Mouse (Mus musculus): ENCODE data around the gene Hdgfl2. TPM values are rescaled to one million over a fixed set of nuclear protein-coding genes. Genes with fewer than 3 reads are reported as not detected.

The Hdgfl2 gene
- 53.5 and 57.9 TPM in 2 replicates for polyA plus RNA-seq (2015; fragmentation: Nextera tagmentation; extraction: Ambion mirVana)

GRCm38 (mm10) chr17:56078880-56079795 lies at the start of gene Hdgfl2:
TSS of gene Hdgfl2 (plus strand) at chr17:56079634.

GRCm38 (mm10) chr17:56036176-56036900 lies 43.1 kb upstream of the Hdgfl2 start, which contains the start of gene Sh3gl1:
TSS of gene Sh3gl1 (minus strand) at chr17:56036635.

GRCm38 (mm10) chr17:56040030-56040856 lies 39.2 kb upstream of the Hdgfl2 start, which contains the start of gene Chaf1a:
TSS of gene Chaf1a (plus strand) at chr17:56040439.

GRCm38 (mm10) chr17:56074827-56075208 lies 4.6 kb upstream of the Hdgfl2 start, which contains the start of gene Ubxn6:
TSS of gene Ubxn6 (minus strand) at chr17:56075028.

GRCm38 (mm10) chr17:56109219-56110051 lies 30.0 kb downstream of the Hdgfl2 start, which contains the start of gene Plin4:
TSS of gene Plin4 (minus strand) at chr17:56109803.

DNA sequence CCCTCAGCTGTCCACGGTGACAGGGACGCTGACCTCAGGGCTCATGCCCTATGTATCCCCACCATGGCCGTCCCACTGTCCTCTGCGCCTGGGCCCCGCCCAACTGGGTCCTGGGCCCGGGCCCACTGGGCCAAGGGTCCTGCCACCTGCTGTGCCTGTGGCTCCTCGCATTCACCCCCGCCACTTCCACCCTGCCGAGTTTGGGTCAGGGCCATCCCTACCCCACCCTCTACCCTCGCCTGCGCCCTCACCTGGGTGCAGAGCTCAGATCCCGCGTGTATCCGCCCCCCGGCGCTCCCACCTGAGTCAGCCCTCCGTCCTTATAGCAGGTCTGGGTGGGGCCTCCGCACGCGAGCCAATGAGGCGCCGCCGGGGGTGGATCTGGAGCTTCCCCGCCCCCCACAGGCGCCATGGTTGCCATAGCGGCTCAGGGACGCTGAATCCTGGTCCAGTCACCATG lies 37.8 kb downstream of the Hdgfl2 start, which contains the start of gene Plin5:
TSS of gene Plin5 (minus strand) at position 346 of the 460 bp plus-strand sequence.

GRCm38 (mm10) chr17:56121826-56122225 lies 42.4 kb downstream of the Hdgfl2 start, which contains the start of gene Lrg1:
TSS of gene Lrg1 (minus strand) at chr17:56122001.

DNA sequence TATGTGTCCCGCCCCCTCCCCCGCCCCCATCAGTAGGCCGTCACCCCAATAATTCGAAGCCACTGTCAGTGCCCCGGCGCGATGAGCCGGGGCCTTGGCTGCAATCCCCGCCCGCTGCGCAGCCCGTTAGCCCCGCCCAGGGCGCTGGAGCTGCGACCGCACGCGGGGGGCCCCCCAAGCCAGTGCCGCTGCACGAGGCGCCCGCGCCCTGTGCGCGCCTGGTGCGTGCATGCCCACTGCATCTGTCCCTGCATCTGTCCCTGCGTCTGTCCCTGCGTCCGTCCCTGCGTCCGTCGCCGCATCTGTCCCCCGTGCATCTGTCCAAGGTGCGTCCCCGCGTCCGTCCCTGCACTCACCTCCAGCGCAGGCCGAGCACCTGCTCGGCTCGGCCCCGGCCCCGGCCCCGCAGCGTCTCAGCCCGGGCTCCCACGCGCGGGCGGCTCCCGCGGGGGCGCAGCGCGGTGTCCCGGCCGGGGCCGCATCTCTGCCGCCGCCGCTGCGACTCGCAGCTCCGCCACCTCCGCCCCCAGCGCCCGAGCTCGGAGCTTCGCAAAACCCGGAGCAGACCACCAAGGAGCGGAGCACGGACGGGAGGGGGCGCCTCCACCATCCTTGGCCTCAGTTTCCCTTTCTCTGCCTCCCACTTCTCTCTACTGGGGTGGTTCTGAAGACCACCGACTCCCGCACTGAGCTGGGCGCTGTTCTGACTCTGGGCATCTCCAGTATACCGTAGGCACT lies 60.6 kb downstream of the Hdgfl2 start, which contains the start of gene Sema6b:
TSS of gene Sema6b (minus strand) at position 486 of the 738 bp plus-strand sequence.

Other genes with a start within 250 kb of the Hdgfl2 start
- gene Zfp119a, start 200.7 kb upstream of the Hdgfl2 start, polyA plus RNA-seq (2015; fragmentation: Nextera tagmentation; extraction: Ambion mirVana): 5.5 and 6.0 TPM in 2 replicates
- gene Zfp959, start 187.5 kb upstream of the Hdgfl2 start, polyA plus RNA-seq (2015; fragmentation: Nextera tagmentation; extraction: Ambion mirVana): 7.9 and 8.5 TPM in 2 replicates
- gene Zfp119b, start 130.1 kb upstream of the Hdgfl2 start, polyA plus RNA-seq (2015; fragmentation: Nextera tagmentation; extraction: Ambion mirVana): 5.9 and 6.2 TPM in 2 replicates
- gene Ebi3, start 127.0 kb upstream of the Hdgfl2 start, polyA plus RNA-seq (2015; fragmentation: Nextera tagmentation; extraction: Ambion mirVana): 2.3 and 3.0 TPM in 2 replicates
- 12.7 and 14.0 TPM in 2 replicates for gene Yju2, start 120.5 kb upstream of the Hdgfl2 start, polyA plus RNA-seq (2015; fragmentation: Nextera tagmentation; extraction: Ambion mirVana)
- 0.92 and 1.1 TPM in 2 replicates for gene Shd, start 109.2 kb upstream of the Hdgfl2 start, polyA plus RNA-seq (2015; fragmentation: Nextera tagmentation; extraction: Ambion mirVana)
- gene Fsd1, start 93.1 kb upstream of the Hdgfl2 start, polyA plus RNA-seq (2015; fragmentation: Nextera tagmentation; extraction: Ambion mirVana): 0.73 and 0.79 TPM in 2 replicates
- 19.1 and 20.0 TPM in 2 replicates for gene Stap2, start 74.0 kb upstream of the Hdgfl2 start, polyA plus RNA-seq (2015; fragmentation: Nextera tagmentation; extraction: Ambion mirVana)
- gene Mpnd, start 73.9 kb upstream of the Hdgfl2 start, polyA plus RNA-seq (2015; fragmentation: Nextera tagmentation; extraction: Ambion mirVana): 32.2 and 34.7 TPM in 2 replicates
- 85.7 and 100 TPM in 2 replicates for gene Sh3gl1, start 43.0 kb upstream of the Hdgfl2 start, polyA plus RNA-seq (2015; fragmentation: Nextera tagmentation; extraction: Ambion mirVana)
- gene Chaf1a, start 39.2 kb upstream of the Hdgfl2 start, polyA plus RNA-seq (2015; fragmentation: Nextera tagmentation; extraction: Ambion mirVana): 4.9 and 7.4 TPM in 2 replicates
- 43.9 and 47.2 TPM in 2 replicates for gene Ubxn6, start 4.6 kb upstream of the Hdgfl2 start, polyA plus RNA-seq (2015; fragmentation: Nextera tagmentation; extraction: Ambion mirVana)
- gene Plin4, start 30.2 kb downstream of the Hdgfl2 start, polyA plus RNA-seq (2015; fragmentation: Nextera tagmentation; extraction: Ambion mirVana): 13.1 and 16.2 TPM in 2 replicates
- gene Plin5, start 38.0 kb downstream of the Hdgfl2 start, polyA plus RNA-seq (2015; fragmentation: Nextera tagmentation; extraction: Ambion mirVana): 0.14 and 0.21 TPM in 2 replicates
- 3.4 and 7.2 TPM in 2 replicates for gene Lrg1, start 42.4 kb downstream of the Hdgfl2 start, polyA plus RNA-seq (2015; fragmentation: Nextera tagmentation; extraction: Ambion mirVana)
- 0.37 and 0.85 TPM in 2 replicates for gene Sema6b, start 60.7 kb downstream of the Hdgfl2 start, polyA plus RNA-seq (2015; fragmentation: Nextera tagmentation; extraction: Ambion mirVana)
- 3.6 and 4.2 TPM in 2 replicates for gene Tnfaip8l1, start 82.8 kb downstream of the Hdgfl2 start, polyA plus RNA-seq (2015; fragmentation: Nextera tagmentation; extraction: Ambion mirVana)
- 75.0 and 82.0 TPM in 2 replicates for gene Mydgf, start 104.3 kb downstream of the Hdgfl2 start, polyA plus RNA-seq (2015; fragmentation: Nextera tagmentation; extraction: Ambion mirVana)
- 18.3 and 21.8 TPM in 2 replicates for gene Dpp9, start 139.3 kb downstream of the Hdgfl2 start, polyA plus RNA-seq (2015; fragmentation: Nextera tagmentation; extraction: Ambion mirVana)
- gene Fem1a, start 177.2 kb downstream of the Hdgfl2 start, polyA plus RNA-seq (2015; fragmentation: Nextera tagmentation; extraction: Ambion mirVana): 8.4 and 9.1 TPM in 2 replicates
- 3.3 and 3.6 TPM in 2 replicates for gene Ticam1, start 197.2 kb downstream of the Hdgfl2 start, polyA plus RNA-seq (2015; fragmentation: Nextera tagmentation; extraction: Ambion mirVana)
- 54.0 and 58.1 TPM in 2 replicates for gene Plin3, start 213.2 kb downstream of the Hdgfl2 start, polyA plus RNA-seq (2015; fragmentation: Nextera tagmentation; extraction: Ambion mirVana)
- not detected in 2 replicates for gene Arrdc5, start 220.7 kb downstream of the Hdgfl2 start, polyA plus RNA-seq (2015; fragmentation: Nextera tagmentation; extraction: Ambion mirVana)
- gene Uhrf1, start 223.7 kb downstream of the Hdgfl2 start, polyA plus RNA-seq (2015; fragmentation: Nextera tagmentation; extraction: Ambion mirVana): 21.7 and 31.0 TPM in 2 replicates
- gene Kdm4b, start 246.4 kb downstream of the Hdgfl2 start, polyA plus RNA-seq (2015; fragmentation: Nextera tagmentation; extraction: Ambion mirVana): 23.0 and 24.0 TPM in 2 replicates